Mouse (Mus musculus): ENCODE measurements around the gene Elavl2. TPM values are rescaled to one million over a fixed set of nuclear protein-coding genes. Genes with fewer than 3 reads are reported as not detected.

Elavl2 gene
- total RNA-seq, 2 experiments from 2014 or later = 10.2 to 20.5 TPM

DNA sequence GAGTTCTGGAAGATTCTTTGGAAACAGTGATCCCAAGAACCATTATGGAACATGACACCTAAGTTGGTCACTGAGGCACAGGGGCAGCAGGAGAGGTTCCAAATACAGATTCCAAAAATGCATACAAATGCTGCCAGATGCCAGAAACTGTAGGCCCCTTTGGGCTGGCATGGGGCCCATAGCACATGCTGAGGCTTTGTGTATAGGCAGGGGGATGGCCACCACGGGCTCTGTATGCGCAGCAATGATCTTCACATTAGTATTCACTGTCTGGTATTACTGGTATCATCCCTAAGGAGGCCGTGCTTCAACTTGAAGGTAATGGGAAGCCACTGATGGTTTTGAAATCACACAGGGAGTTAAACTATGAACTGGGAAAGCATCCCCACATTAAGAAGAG lies 181.3 kb downstream of the Elavl2 start:
- no peak for DNase-seq (ENCODE audit: low spot score in 2 of 2)

- no peak for DNase-seq (ENCODE audit: low spot score in 2 of 2)
These were observed 186.7 kb downstream of the Elavl2 start for GRCm38 (mm10) chr4:91213917-91214316.

- no peak for DNase-seq (ENCODE audit: low spot score in 2 of 2)
These were observed 191.9 kb downstream of the Elavl2 start for GRCm38 (mm10) chr4:91208415-91209292.

Small RNA genes lying within 50 kb of the gene (microRNA-seq; reads per million reads assigned to microRNA genes)
- gene Mir6402 = not detected
